Mouse (Mus musculus): ENCODE measurements at regions not wholly inside any gene's neighbourhood (a gene's known extent, or its start where the extent isn't known, plus 50 kb on each side); places are given as distances from the start of the nearest gene placed in this dataset.

- DNase-seq (ENCODE audit: low read depth, low spot score): peak; percentile 54
These were observed 50.4 kb upstream of the Sox13 start for GRCm38 (mm10) chr1:133474546-133474945.

Data from R1 (cell line).